Mouse (Mus musculus) spleen, adult 2 months (tissue): Measurements from ENCODE around the gene Snrk.

Experiments
- CTCF ChIP-seq: fragments of 200-500 bp; IDR thresholded peaks from 2 replicates; pipeline ENCODE4 v1.5.1; 2011; ENCODE audit warnings: mild to moderate bottlenecking, inconsistent platforms; ENCODE audit not compliant: insufficient read depth, insufficient read length, insufficient replicate concordance; ENCODE audit errors: extremely low read depth
- POLR2A ChIP-seq: fragments of 200-500 bp; IDR thresholded peaks from 2 replicates; pipeline ENCODE4 v1.6.1; 2011; ENCODE audit warnings: low read depth, low read length, inconsistent platforms

- TF ChIP-seq CTCF (no peak), POLR2A (no peak)
These were observed 52.8 kb downstream of the Snrk start for GRCm38 (mm10) chr9:122169901-122170300.
